Mouse (Mus musculus): ENCODE results near the gene Ascc2.
"Not testable (repeated sequence)": the region's sequence is repeated elsewhere in the genome, so short reads cannot be mapped to it uniquely, and the experiment has no call there.

Ascc2 gene

DNA sequence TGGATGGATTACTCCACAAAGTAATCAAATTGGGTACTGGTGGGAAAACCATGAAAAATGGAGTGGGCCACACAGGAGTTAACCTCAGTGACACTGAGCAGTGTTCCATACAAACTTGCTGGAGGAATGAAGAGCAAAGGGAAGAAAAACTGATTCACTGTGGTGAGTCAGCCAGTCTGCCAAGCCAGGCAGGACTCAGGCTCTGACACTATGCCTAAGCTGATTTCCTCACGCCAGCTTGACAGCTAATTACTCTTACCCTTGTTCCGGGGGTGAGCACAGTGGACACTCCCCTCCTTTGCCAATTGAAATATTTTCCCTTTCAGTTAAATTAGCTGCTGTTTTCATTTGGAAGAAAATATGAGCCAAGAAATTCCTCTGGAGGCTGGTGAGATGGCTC is 4.1 kb upstream of the Ascc2 start:
- no peak for DNase-seq (ENCODE audit: low spot score in 2 of 2)

DNA sequence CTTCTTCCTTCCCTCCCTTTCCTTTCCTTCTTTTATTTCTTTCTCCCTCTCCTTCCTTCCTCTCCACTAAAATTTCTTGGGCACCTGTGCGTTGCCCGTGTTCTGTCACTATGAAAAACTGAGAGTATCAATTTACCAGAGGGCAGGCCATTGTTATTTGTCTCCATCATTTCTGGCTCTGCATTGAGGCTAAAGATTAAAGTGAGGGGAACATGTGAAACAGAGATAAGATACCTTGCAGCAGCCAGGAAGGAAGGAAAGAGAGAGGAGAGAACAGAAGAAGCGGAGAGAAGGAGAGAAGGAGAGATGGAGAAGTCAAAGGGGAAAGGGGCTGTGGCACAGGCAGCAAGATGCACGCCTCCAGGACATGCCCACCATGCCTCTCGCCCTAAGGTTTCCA is 3.2 kb upstream of the Ascc2 start:
- no peak for DNase-seq (ENCODE audit: low spot score in 2 of 2)

DNA sequence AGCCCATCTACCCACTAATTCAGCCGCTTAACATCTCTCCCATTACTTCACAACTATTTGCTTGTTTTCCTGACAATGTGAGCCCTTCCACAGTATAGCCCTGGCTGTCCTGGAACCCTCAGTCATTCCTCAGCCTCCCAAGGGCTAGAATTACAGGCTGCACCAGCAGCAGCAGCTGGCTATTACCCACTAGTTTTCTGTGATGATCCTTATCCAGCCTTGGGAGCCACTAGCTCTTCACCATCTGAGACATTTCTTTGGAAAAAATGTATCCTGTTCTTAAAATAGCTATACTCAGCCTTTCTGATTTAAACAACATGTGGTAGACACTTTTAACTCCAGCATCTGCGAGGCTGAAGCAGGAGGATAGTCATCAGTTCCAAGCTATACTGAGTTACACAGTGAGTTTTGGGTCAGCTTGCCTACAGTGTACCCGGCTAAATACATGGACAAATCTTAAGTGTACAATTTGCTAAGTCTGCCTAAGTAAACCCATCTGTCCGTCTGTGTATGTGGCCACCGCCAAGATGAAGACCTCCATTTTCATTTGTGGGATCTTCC is 685 bp upstream of the Ascc2 start:
- no peak for DNase-seq (ENCODE audit: low spot score in 2 of 2)

DNA sequence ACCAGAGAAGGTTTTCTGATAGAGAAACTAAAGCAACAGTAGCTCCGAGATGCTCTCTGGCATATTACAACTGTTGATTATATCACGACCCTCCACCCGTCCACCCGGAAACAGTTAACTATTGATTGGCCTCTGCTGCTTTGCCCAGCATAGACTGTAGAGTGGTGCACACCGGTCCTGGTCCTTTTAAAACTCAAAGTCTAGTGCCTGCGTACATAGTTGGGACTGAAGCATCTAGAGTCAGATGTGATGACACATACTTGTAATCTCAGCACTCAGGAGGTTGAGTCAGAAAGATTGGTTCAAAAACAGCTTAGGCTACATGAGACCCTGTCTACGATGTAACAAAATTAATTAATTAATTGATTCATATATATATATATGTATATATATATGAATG is 714 bp downstream of the Ascc2 start:
- no peak for DNase-seq (ENCODE audit: low spot score in 2 of 2)

DNA sequence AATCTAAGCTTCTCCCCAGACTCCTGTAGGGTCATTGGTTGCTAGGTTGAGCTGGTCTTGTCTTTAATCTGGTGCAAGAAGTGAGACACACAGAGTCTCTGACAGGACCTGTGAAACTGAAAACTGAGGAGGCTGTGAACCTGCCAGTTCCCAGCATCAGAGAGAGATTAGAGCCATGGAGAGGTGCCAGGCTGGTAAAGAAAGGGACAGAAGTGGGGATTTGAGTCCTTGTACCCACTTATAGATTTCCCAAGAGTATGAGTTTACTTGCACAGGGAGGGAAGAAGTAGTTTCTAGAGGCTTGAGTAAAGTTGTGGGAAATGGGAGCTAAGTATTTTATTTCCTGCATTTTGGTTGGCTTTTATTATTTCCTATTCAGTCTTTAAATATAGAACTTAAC is 3.6 kb downstream of the Ascc2 start:
- no peak for DNase-seq (ENCODE audit: low spot score in 2 of 2)

DNA sequence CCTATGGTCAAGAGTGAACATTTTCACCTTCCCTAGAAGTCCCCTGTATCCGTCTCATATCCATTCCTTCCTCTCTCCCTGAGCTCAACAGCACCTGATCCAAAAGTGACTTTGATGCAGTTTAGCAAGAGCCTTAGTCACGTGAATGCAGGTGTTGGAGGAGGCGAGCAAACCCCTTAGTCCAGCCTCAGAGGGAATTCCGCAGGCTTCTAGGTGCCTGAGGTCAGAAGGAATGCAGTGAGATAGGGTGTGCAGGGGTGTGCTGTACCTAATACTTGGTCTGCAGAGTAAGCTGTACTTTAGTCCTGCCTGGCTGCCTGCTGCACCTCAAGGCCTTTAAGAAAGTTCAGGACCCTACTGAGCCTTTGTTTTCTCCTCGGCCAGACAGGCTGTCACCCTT is 6.2 kb downstream of the Ascc2 start:
- no peak for DNase-seq (ENCODE audit: low spot score in 2 of 2)

DNA sequence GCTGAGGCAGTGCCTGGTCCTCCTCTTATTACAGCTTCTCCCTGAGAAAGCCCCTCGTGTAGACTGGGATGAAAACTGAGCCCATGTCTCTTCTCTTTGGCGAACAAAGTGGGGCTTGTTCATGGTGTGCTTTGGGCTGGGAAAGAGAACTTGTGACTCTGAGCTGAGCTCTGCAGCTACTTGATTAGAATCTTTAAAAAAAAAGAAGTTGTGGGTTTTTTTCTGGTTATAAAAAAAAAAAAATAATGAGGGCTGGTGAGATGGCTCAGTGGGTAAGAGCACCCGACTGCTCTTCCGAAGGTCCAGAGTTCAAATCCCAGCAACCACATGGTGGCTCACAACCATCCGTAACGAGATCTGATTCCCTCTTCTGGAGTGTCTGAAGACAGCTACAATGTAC is 7.6 kb downstream of the Ascc2 start:
- DNase-seq (ENCODE audit: low spot score in 2 of 2), result not testable (repeated sequence)

DNA sequence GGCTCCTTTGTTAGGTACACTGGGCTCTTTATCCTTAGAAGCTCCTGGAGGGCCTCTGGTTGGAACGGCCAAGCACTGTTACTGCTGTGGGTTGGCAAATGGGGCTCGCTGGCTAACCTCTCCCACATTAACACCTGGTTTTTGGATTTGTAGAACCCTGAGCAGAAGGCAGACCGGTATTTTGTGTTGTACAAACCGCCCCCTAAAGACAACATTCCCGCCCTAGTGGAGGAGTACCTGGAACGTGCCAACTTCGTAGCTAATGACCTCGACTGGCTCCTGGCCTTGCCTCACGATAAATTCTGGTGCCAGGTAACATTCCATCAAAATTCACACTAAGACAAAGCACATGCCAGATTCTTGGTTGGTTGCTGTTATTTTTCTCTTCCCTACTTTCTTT is 8.9 kb downstream of the Ascc2 start:
- no peak for DNase-seq (ENCODE audit: low spot score in 2 of 2)

DNA sequence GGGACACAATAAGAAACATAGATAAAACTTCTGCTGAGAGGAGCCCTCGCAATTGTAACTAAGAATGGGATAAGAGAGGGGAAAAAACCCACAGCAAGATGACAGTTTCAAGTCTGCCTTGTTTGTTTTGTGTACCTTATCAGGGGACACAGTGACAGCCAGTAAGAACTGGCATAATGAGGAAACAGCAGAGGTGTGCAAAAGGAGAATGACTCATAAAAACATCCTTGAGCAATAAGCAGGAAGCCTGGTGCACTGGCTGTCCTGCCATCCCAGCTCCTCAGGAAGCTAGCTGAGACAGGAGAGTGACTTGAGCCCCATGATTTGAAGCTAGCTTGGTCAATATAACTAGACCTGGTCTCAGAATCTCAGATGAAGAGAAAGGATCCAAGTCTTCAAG is 22.3 kb downstream of the Ascc2 start:
- no peak for DNase-seq (ENCODE audit: low spot score in 2 of 2)

DNA sequence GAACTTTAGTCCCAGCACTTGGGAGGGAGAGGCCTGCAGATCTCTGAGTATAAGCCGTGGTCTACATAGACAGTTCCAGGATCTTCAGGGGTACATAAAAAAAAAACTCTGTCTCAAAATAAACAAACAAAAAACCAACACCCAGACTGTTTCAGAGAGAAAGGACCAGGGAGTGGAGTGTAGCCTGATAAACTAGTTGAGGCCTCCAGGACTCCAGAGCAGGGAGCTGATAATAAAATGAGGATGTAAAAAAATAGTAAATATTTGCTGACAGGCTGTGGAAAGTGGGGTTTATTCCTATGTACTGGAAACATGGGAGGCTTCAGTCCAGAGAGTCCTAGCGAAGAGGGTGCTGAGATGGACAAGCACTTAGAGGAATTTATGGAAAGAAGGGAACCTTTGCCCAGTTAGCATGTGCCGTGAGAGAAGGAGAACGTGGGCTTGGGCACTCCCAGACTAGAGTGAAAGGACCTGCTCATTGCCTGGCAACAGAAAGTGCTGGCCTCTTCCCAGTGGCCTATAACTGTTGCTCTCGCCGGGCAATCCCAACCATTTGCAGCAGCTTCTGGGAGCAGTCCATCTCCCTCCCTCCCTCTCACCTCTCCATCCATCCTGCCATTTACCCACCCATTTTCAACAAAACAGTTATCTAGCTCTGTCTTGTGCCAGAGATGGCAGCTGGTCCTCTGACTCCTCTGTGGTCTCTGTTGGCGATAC is 22.9 kb downstream of the Ascc2 start:
- DNase-seq (ENCODE audit: low spot score in 2 of 2), result no peak

DNA sequence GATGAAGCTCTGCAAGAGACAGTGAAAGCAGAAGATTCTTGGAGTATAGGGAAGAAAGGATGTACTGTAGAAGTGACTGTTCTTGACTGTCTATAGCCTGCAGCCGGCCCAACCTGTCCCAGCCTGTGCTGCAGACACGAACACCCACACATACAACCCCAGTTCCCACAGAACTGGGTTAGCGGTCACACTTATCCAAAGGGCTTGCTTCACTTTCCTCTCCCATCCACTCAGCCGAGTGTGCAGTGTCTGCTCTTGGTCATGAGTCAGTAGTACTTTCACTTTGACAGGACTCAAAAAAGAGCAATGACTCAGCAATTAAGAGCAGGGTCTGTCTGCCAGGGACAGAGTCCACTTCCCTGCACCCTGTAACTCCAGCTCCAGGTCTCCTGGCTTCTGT is 23.8 kb downstream of the Ascc2 start:
- DNase-seq (ENCODE audit: low spot score in 2 of 2), result no peak

DNA sequence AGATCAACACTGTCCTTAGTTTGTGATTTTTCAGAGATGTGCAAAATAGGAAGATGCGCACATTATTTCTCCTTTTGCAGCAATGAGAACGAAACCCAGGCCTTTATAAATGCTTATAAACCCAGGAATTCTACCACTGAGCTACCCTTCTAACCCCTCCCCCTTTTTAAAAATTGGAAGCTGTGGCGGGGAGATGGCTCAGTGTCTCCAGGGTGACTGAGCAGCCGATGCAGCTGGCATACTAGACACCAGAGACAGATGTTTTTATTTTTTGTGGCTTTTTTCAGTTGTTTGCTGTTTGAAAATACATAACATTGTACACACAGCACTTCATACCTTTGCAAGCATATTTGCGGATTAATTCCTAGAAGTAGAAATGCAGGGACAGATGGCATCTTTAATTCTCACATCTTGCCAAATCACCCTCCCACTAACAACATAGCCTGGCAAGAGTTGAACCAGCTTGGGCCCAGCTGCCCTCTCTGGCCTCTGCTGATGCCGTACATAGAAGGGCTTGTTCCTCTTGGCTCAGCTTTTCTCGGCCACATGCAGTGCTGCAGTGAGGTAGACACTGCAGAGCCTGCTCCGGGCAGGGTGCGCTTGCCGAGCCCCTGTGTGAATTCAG is 24.4 kb downstream of the Ascc2 start:
- no peak for DNase-seq (ENCODE audit: low spot score in 2 of 2)

DNA sequence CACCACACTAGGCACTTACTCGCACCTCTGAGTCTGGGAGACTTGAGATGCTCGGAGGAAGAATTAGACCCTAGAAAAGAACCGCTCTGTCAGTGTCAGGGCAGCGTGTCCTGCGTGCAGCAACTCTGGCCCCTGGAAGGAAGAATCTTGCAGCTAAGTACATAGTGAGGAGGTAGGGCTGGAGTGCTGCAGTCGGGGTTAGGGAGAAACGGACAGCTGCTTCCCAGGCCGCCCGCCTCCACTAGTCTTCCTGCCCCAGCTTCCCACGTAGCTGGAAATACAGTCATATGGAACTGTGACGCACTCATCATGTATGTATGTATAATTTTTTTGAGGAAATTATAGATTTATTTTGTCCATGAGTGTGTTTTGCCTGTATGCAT is 24.9 kb downstream of the Ascc2 start:
- no peak for DNase-seq (ENCODE audit: low spot score in 2 of 2)

DNA sequence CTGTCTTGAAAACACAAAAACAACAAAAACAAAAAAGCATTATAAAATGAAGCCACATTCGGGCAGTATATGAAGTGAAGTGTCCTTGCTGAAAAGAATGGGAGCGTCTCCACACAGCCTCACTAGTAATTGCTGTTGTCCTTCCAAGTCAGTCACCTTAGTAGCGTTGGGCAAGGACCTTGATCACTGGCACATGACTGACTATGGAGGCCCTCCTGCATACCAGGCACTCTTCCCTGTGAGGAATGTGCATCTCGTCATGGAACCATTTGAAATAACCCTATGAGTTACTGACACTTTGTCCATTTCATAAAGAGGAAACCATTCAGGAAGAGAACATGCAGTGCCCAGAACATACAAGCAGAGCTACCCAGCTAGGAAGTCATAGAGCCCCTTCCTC is 34.2 kb downstream of the Ascc2 start:
- no peak for DNase-seq (ENCODE audit: low spot score in 2 of 2)

DNA sequence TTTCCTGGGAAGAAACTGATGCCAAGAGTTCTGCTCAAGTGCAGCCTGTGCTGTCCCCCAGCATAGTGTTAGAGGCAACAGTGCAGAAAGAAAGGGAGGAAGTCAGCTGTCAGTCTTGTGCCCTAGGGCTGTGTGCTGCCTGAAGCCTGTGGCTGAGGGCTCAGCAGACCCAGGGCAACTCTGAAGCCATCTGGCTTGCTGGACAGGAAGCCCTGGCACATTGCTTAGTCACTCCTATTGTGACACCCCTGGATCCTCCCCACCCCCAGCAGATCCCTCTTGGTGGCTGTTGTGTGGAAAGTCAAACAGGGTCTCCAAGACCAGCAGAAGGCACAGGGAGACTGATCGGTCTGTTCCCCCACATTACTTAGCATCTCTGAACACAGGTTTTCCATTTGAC is 37.0 kb downstream of the Ascc2 start:
- no peak for DNase-seq (ENCODE audit: low spot score in 2 of 2)

DNA sequence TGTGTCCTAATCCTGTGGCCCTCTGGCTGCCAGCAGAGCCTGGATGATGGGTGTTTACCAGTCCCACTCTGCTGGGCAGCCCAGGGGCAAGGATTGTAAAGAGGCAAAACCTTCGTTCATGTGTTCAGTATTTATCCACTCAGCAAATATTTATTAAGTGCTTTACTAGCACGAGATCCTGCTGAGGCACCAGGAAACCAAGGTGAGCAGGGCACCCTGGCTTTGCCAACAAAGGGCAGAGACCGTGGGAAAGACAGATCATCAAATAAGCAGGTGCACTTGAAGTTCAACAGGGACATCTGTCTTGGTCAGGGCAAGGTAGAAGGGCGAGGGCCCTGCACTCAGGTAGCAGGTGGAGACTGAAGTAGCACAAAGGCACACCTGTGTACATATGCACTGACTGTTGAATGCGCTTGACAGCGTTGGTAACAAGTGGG is 37.6 kb downstream of the Ascc2 start:
- no peak for DNase-seq (ENCODE audit: low spot score in 2 of 2)

DNA sequence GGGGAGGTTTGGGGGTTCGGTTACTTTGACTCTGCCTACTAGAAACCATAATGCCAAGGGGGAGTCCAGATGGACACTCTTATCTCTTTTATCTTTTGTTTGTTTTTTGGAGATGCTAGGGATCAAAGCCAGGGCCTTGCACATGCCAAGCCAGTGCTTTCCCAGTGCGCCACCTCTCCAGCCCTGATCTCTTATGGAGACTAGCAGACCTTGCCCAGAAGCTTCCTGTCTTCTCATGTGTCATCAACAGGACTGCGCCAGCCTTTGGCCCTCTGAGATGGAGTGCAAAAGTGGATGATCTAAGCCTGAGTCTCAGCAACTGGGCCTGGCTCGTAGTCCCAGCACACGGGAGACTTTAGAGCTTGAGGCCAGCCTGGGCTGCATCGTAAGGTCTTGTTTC is 38.1 kb downstream of the Ascc2 start:
- no peak for DNase-seq (ENCODE audit: low spot score in 2 of 2)

DNA sequence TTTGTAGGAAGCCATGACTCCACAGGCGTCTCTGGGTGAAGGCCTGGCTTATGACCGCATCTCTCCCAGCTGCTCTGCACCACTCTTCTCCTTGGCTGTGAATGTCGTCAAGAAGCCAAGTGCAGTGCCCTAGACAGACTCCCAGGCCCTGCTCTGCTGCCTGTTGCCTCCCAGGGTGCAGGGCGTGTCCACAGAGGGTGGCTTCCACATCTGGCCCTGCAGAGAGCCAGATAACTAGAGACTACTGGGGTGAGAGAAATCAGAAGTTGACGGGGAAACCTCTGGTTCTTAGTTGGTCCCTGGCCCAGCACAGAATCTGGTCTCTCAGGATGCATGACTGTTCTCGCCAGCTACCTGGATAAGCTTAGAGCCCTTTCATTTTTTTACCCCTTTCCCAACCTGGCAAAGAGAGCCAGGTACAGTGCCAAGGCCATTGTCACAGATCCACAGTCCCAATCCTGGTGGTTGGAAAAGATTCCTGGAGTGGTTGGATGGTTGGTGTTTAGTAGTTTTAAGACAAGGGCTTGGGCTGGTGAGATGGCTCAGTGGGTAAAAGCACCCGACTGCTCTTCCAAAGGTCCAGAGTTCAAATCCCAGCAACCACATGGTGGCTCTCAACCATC is 39.8 kb downstream of the Ascc2 start:
- DNase-seq (ENCODE audit: low spot score in 2 of 2), result no peak

DNA sequence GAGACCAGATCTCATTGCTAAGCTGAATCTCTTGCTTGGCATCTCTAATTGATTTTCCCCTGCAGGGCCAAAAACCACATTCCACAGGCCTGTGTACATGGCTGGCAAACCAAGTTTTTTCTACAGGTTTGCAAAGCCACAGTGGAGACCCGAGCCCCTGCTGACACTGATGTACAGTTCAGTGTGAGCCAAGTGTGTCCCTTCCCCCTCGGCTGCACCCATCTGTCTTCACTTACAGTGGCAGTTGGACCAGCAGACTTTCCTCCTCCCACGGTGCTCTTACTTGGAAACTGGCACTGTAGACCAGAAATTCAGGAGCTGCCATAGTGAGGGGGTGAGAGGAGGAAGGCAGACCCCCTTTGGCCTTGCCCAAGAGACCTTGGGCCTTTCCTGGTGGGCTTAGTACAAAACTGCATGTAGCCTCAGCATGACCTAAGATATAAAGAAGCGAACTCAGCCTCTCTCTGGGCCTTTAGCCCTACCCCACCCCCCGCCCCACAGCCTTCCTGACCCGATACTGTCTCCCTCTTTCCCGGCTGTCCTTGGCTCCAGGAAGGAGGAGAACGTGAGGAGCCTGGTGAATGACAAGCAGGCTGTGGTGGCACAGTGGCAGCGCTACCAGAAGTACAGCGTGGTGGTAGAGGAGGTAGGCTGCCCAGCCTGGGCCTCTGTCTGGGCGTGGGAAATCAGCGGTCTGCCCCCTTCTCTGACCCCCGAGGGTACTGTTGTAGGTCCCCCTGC is 41.3 kb downstream of the Ascc2 start:
- DNase-seq (ENCODE audit: low spot score in 2 of 2), result peak; percentile 38 to 44

DNA sequence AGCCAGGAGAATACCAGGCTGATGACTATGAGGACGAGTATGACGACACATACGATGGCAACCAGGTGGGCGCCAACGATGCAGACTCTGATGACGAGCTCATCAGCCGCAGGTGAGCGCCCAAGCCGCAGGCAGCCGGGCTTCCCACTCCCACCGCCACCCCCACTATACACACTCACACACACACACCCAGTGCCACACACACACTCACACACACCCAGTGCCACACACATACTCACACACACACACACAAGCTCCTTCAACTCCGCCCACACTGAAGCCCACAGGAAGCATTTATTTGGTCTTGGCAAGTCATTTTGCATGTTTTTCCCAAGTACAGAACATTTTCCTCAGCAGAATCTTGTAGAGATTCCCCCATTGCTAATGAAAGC is 41.9 kb downstream of the Ascc2 start:
- DNase-seq (ENCODE audit: low spot score in 2 of 2), result no peak

DNA sequence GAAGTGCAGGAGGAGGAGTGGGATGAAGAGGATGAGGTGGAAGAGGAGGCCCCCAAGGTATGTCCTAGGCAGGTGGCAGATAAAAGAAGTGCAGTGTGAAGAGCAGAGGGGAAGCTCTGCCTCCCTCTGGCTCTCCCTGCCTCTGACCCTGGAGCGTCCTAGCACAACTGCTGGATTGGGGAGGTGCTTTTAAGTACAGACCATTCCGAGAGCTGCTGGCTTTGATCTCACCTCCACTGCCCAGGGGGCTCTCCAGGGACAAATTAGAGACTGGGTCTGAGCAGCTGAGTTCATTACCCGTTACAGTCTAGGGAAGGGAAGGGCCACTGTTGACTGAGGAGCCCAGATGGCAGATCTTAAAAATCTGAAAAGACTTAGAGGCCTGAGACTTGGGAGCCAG is 42.6 kb downstream of the Ascc2 start:
- no peak for DNase-seq (ENCODE audit: low spot score in 2 of 2)

DNA sequence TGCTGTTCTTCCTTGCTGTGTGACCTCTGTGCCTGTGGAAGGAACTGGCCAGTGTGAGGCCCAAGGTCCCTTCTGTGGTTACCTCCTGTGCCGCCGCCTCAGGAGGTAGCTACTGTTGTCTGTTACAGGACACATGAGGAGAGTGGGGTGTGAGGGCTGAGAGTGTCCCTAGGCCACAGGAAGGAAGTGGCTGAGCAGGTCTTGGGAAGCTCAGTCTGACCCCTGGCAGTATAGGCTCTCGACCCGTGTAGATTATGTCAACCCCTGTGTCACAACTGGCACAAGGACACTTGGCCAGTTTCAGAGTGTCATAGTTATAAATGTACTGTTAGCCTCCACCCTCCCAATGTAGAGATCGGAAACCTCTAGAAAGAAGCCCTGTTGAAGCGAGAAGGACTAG is 46.0 kb downstream of the Ascc2 start:
- DNase-seq (ENCODE audit: low spot score in 2 of 2), result no peak
